Mouse (Mus musculus): ENCODE results near the gene Fcrlb.

GRCm38 (mm10) chr1:170950772-170951171 is 38.0 kb upstream of the Fcrlb start:
- no peak for TF ChIP-seq CTCF (IDR thresholded peaks at IDR 0.05; ENCODE audit: borderline replicate concordance, insufficient read depth, low read depth, low read length)
- no peak for TF ChIP-seq POLR2A (IDR thresholded peaks at IDR 0.05; ENCODE audit: borderline replicate concordance, insufficient read depth, low read length)

Measured in cerebellum, adult 2 months (tissue).